Mouse (Mus musculus): ENCODE measurements around the gene Ccr8. TPM values are rescaled to one million over a fixed set of nuclear protein-coding genes. Genes with fewer than 3 reads are reported as not detected.
"Not testable (repeated sequence)": the region's sequence is repeated elsewhere in the genome, so short reads cannot be mapped to it uniquely, and the experiment has no call there.

The Ccr8 gene
- polyA plus RNA-seq, 1 experiment from 2014 or later, result not detected

- no peak for ATAC-seq (ENCODE audit: low FRiP score)
- H3K27ac ChIP-seq, result no peak overlapping the region
- H3K4me3 ChIP-seq (replicated peaks), result no peak overlapping the region
- no peaks in the 10 kb centered on the region for H3K36me3 ChIP-seq (replicated peaks)
- WGBS, result 22% methylated on average over 7 of the region's 7 CpGs
- H3K4me1 ChIP-seq, result no peaks in the 10 kb centered on the region
- H3K4me2 ChIP-seq, result no peak overlapping the region
- peaks cover 11% of the 10 kb centered on the region for H3K9me3 ChIP-seq
- no peak overlapping the region for H3K9ac ChIP-seq
- H3K27me3 ChIP-seq, result no peaks in the 10 kb centered on the region
Measured at GRCm38 (mm10) chr9:120098682-120099081, 6.8 kb downstream of the Ccr8 start.

- no peak for ATAC-seq (ENCODE audit: low FRiP score)
- WGBS, result 94% methylated on average over 8 of the region's 8 CpGs
- Histone ChIP-seq H3K27me3 (no peaks in the 10 kb centered on the region), H3K27ac (no peak overlapping the region), H3K4me1 (no peaks in the 10 kb centered on the region), H3K36me3 (replicated peaks) (no peaks in the 10 kb centered on the region), H3K9ac (no peak overlapping the region), H3K4me2 (no peak overlapping the region), H3K9me3 (peaks cover 11% of the 10 kb centered on the region), H3K4me3 (replicated peaks) (no peak overlapping the region)
Measured at GRCm38 (mm10) chr9:120099304-120099703, 7.4 kb downstream of the Ccr8 start.

- Histone ChIP-seq H3K9ac (no peak overlapping the region), H3K27me3 (no peaks in the 10 kb centered on the region), H3K36me3 (replicated peaks) (no peaks in the 10 kb centered on the region), H3K4me2 (no peak overlapping the region), H3K27ac (no peak overlapping the region), H3K9me3 (peaks cover 11% of the 10 kb centered on the region), H3K4me3 (replicated peaks) (no peak overlapping the region), H3K4me1 (no peaks in the 10 kb centered on the region)
- WGBS, result 97% methylated on average over 2 of the region's 2 CpGs
- no peak for ATAC-seq (ENCODE audit: low FRiP score)
Measured at GRCm38 (mm10) chr9:120101165-120101564, 9.3 kb downstream of the Ccr8 start.

- H3K4me1 ChIP-seq; H3K4me2 ChIP-seq; H3K9me3 ChIP-seq; H3K27ac ChIP-seq; H3K36me3 ChIP-seq (replicated peaks); H3K4me3 ChIP-seq (replicated peaks); H3K27me3 ChIP-seq; ATAC-seq (ENCODE audit: low FRiP score); H3K9ac ChIP-seq: not testable (repeated sequence)
- 94% methylated on average over 12 of the region's 12 CpGs for WGBS
Measured at GRCm38 (mm10) chr9:120108953-120109352, 17.0 kb downstream of the Ccr8 start.

- Histone ChIP-seq H3K4me3 (replicated peaks) (peak within 1 kb of the TSS; percentile 74), H3K4me1 (peaks cover 8% of the 10 kb centered on the region), H3K36me3 (replicated peaks) (no peaks in the 10 kb centered on the region; the same call in 1 of the 2 replicates), H3K27ac (peak within 1 kb of the TSS; percentile 95), H3K9me3 (no peaks in the 10 kb centered on the region), H3K9ac (peak within 1 kb of the TSS; percentile 72), H3K27me3 (no peaks in the 10 kb centered on the region), H3K4me2 (peak within 1 kb of the TSS; percentile 60)
- WGBS, result 1% methylated on average over 62 of the region's 62 CpGs
- peak; percentile 99 for ATAC-seq (ENCODE audit: low FRiP score)
Measured at GRCm38 (mm10) chr9:120110211-120111018, 18.5 kb downstream of the Ccr8 start, which contains the start of gene Slc25a38. Gene Slc25a38, plus strand, starts transcription at chr9:120110374.

- Histone ChIP-seq H3K4me3 (replicated peaks) (peak overlapping the region; percentile 74), H3K27ac (0 out of 2 replicates have a peak overlapping the region, but pooled peaks have one; percentile 95), H3K9me3 (no peaks in the 10 kb centered on the region), H3K27me3 (no peaks in the 10 kb centered on the region), H3K4me1 (peaks cover 8% of the 10 kb centered on the region), H3K36me3 (replicated peaks) (no peaks in the 10 kb centered on the region; the same call in 1 of the 2 replicates), H3K4me2 (peak overlapping the region; percentile 60), H3K9ac (no peak overlapping the region)
- 82% methylated on average over 15 of the region's 15 CpGs for WGBS
- no peak for ATAC-seq (ENCODE audit: low FRiP score)
Measured at GRCm38 (mm10) chr9:120111156-120111945, 19.4 kb downstream of the Ccr8 start.

GRCm38 (mm10) chr9:120112472-120112871 lies 20.6 kb downstream of the Ccr8 start:
- Histone ChIP-seq H3K27ac (no peak overlapping the region), H3K27me3 (no peaks in the 10 kb centered on the region), H3K9me3 (no peaks in the 10 kb centered on the region), H3K36me3 (replicated peaks) (peaks cover 5% of the 10 kb centered on the region), H3K4me1 (peaks cover 8% of the 10 kb centered on the region), H3K4me3 (replicated peaks) (no peak overlapping the region), H3K4me2 (no peak overlapping the region), H3K9ac (no peak overlapping the region)
- 97% methylated on average over 6 of the region's 6 CpGs for WGBS
- no peak for ATAC-seq (ENCODE audit: low FRiP score)

GRCm38 (mm10) chr9:120113456-120113855 lies 21.5 kb downstream of the Ccr8 start:
- Histone ChIP-seq H3K4me2 (no peak overlapping the region), H3K4me3 (replicated peaks) (no peak overlapping the region), H3K9me3 (no peaks in the 10 kb centered on the region), H3K36me3 (replicated peaks) (peaks cover 15% of the 10 kb centered on the region), H3K27ac (no peak overlapping the region), H3K9ac (no peak overlapping the region), H3K27me3 (no peaks in the 10 kb centered on the region), H3K4me1 (peaks cover 8% of the 10 kb centered on the region)
- 98% methylated on average over 7 of the region's 7 CpGs for WGBS
- no peak for ATAC-seq (ENCODE audit: low FRiP score)

GRCm38 (mm10) chr9:120114051-120114788 lies 22.3 kb downstream of the Ccr8 start:
- ATAC-seq (ENCODE audit: low FRiP score), result no peak
- whole genome bisulfite sequencing, result 91% methylated on average over 17 of the region's 17 CpGs
- Histone ChIP-seq H3K36me3 (replicated peaks) (peaks cover 19% of the 10 kb centered on the region), H3K4me1 (peaks cover 8% of the 10 kb centered on the region), H3K4me2 (no peak overlapping the region), H3K27ac (no peak overlapping the region), H3K9ac (0 out of 2 replicates have a peak overlapping the region, but pooled peaks have one; percentile 18), H3K4me3 (replicated peaks) (no peak overlapping the region), H3K9me3 (no peaks in the 10 kb centered on the region), H3K27me3 (no peaks in the 10 kb centered on the region)

GRCm38 (mm10) chr9:120114789-120115151 lies 22.9 kb downstream of the Ccr8 start:
- Histone ChIP-seq H3K9ac (no peak overlapping the region), H3K27ac (no peak overlapping the region)
- 88% methylated on average over 2 of the region's 2 CpGs for WGBS

GRCm38 (mm10) chr9:120115580-120115979 lies 23.7 kb downstream of the Ccr8 start:
- Histone ChIP-seq H3K36me3 (replicated peaks) (peaks cover 33% of the 10 kb centered on the region), H3K27ac (no peak overlapping the region), H3K9me3 (no peaks in the 10 kb centered on the region), H3K4me2 (no peak overlapping the region), H3K27me3 (no peaks in the 10 kb centered on the region), H3K9ac (no peak overlapping the region), H3K4me3 (replicated peaks) (no peak overlapping the region), H3K4me1 (peaks cover 8% of the 10 kb centered on the region)
- ATAC-seq (ENCODE audit: low FRiP score), result no peak
- WGBS, result 83% methylated on average over 5 of the region's 5 CpGs

More at GRCm38 (mm10) chr9:120114789-120115151, 22.9 kb downstream of the Ccr8 start:
- Histone ChIP-seq H3K4me2 (no peak overlapping the region), H3K27me3 (no peaks in the 10 kb centered on the region), H3K9me3 (no peaks in the 10 kb centered on the region), H3K36me3 (replicated peaks) (peaks cover 25% of the 10 kb centered on the region), H3K4me3 (replicated peaks) (no peak overlapping the region), H3K4me1 (peaks cover 8% of the 10 kb centered on the region)
- ATAC-seq (ENCODE audit: low FRiP score), result no peak

GRCm38 (mm10) chr9:120116184-120116624 lies 24.3 kb downstream of the Ccr8 start:
- Histone ChIP-seq H3K4me1 (peaks cover 4% of the 10 kb centered on the region), H3K27ac (no peak overlapping the region)
- 90% methylated on average over 8 of the region's 8 CpGs for WGBS

More at GRCm38 (mm10) chr9:120116184-120116624, 24.3 kb downstream of the Ccr8 start:
- Histone ChIP-seq H3K36me3 (replicated peaks) (peaks cover 39% of the 10 kb centered on the region), H3K9me3 (no peaks in the 10 kb centered on the region), H3K27me3 (no peaks in the 10 kb centered on the region), H3K4me2 (no peak overlapping the region), H3K4me3 (replicated peaks) (no peak overlapping the region), H3K9ac (no peak overlapping the region)
- no peak for ATAC-seq (ENCODE audit: low FRiP score)

All from forebrain, embryonic 12.5 days (tissue).